Mouse (Mus musculus) myocyte (in vitro differentiated cells): ENCODE measurements around the gene Krtap9-5.

Experiments
- CEBPB ChIP-seq: IDR thresholded peaks from 2 replicates; pipeline ENCODE4 v1.6.1; 2011; ENCODE audit warnings: mild to moderate bottlenecking, moderate library complexity; ENCODE audit not compliant: poor library complexity, insufficient read depth, severe bottlenecking
- E2F4 ChIP-seq: IDR thresholded peaks from one replicate; pipeline ENCODE4 v1.6.1; 2011; ENCODE audit warnings: mild to moderate bottlenecking, control low read depth, moderate library complexity; ENCODE audit not compliant: insufficient read depth
- MAX ChIP-seq: IDR thresholded peaks from one replicate; pipeline ENCODE4 v1.6.1; 2011; ENCODE audit warnings: low read depth, mild to moderate bottlenecking, control low read depth
- MYOD1 ChIP-seq, 3 experiments: IDR thresholded peaks; one replicate each; pipeline ENCODE4 v1.6.1; 2011; ENCODE audit warnings: control low read depth in 2 of 3, low read depth in 2 of 3, mild to moderate bottlenecking in 2 of 3, moderate library complexity in 1 of 3; ENCODE audit not compliant: insufficient read length in 2 of 3, control insufficient read depth in 1 of 3
- MYOG ChIP-seq, 3 experiments: IDR thresholded peaks; one replicate each; pipeline ENCODE4 v1.6.1; 2011; ENCODE audit warnings: control low read depth in 2 of 3, low read depth in 2 of 3, mild to moderate bottlenecking in 2 of 3; ENCODE audit not compliant: insufficient read length in 2 of 3, control insufficient read depth in 1 of 3, insufficient read depth in 1 of 3
- POLR2A ChIP-seq: IDR thresholded peaks from one replicate; pipeline ENCODE4 v1.6.1; 2011; ENCODE audit warnings: low read depth, mild to moderate bottlenecking, control low read depth, moderate library complexity; ENCODE audit not compliant: insufficient read length
- POLR2AphosphoS2 ChIP-seq: IDR thresholded peaks from one replicate; pipeline ENCODE4 v1.6.1; 2011; ENCODE audit warnings: low read depth, control low read depth; ENCODE audit not compliant: insufficient read length
- REST ChIP-seq: IDR thresholded peaks from one replicate; pipeline ENCODE4 v1.6.1; 2011; ENCODE audit warnings: mild to moderate bottlenecking, control low read depth, moderate library complexity; ENCODE audit not compliant: insufficient read depth, insufficient read length
- USF1 ChIP-seq: IDR thresholded peaks from one replicate; pipeline ENCODE4 v1.6.1; 2011; ENCODE audit warnings: low read depth, mild to moderate bottlenecking, control low read depth, moderate library complexity

GRCm38 (mm10) chr11:99978953-99979352 lies 30.7 kb downstream of the Krtap9-5 start, which contains the start of gene Krtap29-1:
- TF ChIP-seq POLR2A: no peak
- TF ChIP-seq E2F4: no peak
- no peak for TF ChIP-seq MYOG (IDR thresholded peaks at IDR 0.05; ENCODE audit: control insufficient read depth in 1 of 3, insufficient read depth in 1 of 3, insufficient read length in 2 of 3, low read depth in 2 of 3)
- no peak for TF ChIP-seq MAX
- no peak for TF ChIP-seq USF1
- no peak for TF ChIP-seq CEBPB
- TF ChIP-seq REST: no peak
- no peak for TF ChIP-seq POLR2AphosphoS2
- no peak for TF ChIP-seq MYOD1 (IDR thresholded peaks at IDR 0.05; ENCODE audit: control insufficient read depth in 1 of 3, insufficient read length in 2 of 3, low read depth in 2 of 3)
